Mouse (Mus musculus) thymus, postnatal 0 days (tissue): ENCODE measurements around the gene Olfr869. TPM values are rescaled to one million over a fixed set of nuclear protein-coding genes. Genes with fewer than 3 reads are reported as not detected.

Source experiments
- DNase-seq: peaks from one replicate; pipeline ENCODE4 v3.0.0-alpha.2; 2015; ENCODE audit warnings: low spot score
- polyA plus RNA-seq: library from polyadenylated mRNA; unstranded; fragments of >200 nt; fragmentation: Nextera tagmentation; extraction: Ambion mirVana; gene quantifications from 2 replicates; pipeline ENCODE4 v1.2.1, GENCODE M21; 2015

Olfr869 gene
- not detected in 2 replicates for polyA plus RNA-seq

- no peak for DNase-seq
Measured at GRCm38 (mm10) chr9:20128709-20129108, at the start of gene Olfr869. Gene Olfr869 (plus strand): TSS chr9:20129009.

GRCm38 (mm10) chr9:20098326-20098725, 30.5 kb upstream of the Olfr869 start, which contains the start of gene Olfr868:
Gene Olfr868 (plus strand): TSS chr9:20098626.
- DNase-seq, result no peak

GRCm38 (mm10) chr9:20149706-20150105, 20.9 kb downstream of the Olfr869 start:
- DNase-seq, result no peak

GRCm38 (mm10) chr9:20173957-20174356, 45.1 kb downstream of the Olfr869 start, which contains the start of gene Olfr870:
Gene Olfr870 (minus strand): TSS chr9:20174057.
- DNase-seq, result no peak

GRCm38 (mm10) chr9:20179463-20179862, 50.7 kb downstream of the Olfr869 start:
- no peak for DNase-seq

Other genes starting within 250 kb of the Olfr869 start
- gene Olfr862, start 241.0 kb upstream of the Olfr869 start, polyA plus RNA-seq, result not detected in 2 replicates
- gene Olfr77, start 212.1 kb upstream of the Olfr869 start, polyA plus RNA-seq, result 0.38 and 0.46 TPM in 2 replicates
- gene Olfr866, start 101.0 kb upstream of the Olfr869 start, polyA plus RNA-seq, result not detected in 2 replicates
- gene Olfr867, start 71.4 kb upstream of the Olfr869 start, polyA plus RNA-seq, result not detected in 2 replicates
- gene Olfr868, start 30.4 kb upstream of the Olfr869 start, polyA plus RNA-seq, result not detected in 2 replicates
- gene Olfr870, start 45.0 kb downstream of the Olfr869 start, polyA plus RNA-seq, result not detected in 2 replicates
- not detected in 2 replicates for gene Olfr871, start 83.2 kb downstream of the Olfr869 start, polyA plus RNA-seq
- gene Olfr872, start 108.1 kb downstream of the Olfr869 start, polyA plus RNA-seq, result not detected in 2 replicates
- not detected in 2 replicates for gene Olfr39, start 153.3 kb downstream of the Olfr869 start, polyA plus RNA-seq
- not detected in 2 replicates for gene Olfr873, start 169.5 kb downstream of the Olfr869 start, polyA plus RNA-seq
- gene Olfr18, start 207.1 kb downstream of the Olfr869 start, polyA plus RNA-seq, result 0.04 TPM in 1 of 2 replicates, not detected in the other